Mouse (Mus musculus) spleen, postnatal 14 days (tissue): Measurements from ENCODE around the gene Iba57.

ENCODE experiments used
- DNase-seq, 2 experiments: peaks; one replicate each; pipeline ENCODE4 v3.0.0; 2021 to 2022; ENCODE audit warnings: low spot score in 2 of 2

The Iba57 gene

GRCm38 (mm10) chr11:59174189-59174838, 10.8 kb upstream of the Iba57 start:
- DNase-seq, result no peak

- DNase-seq, result no peak
These were observed 7.0 kb upstream of the Iba57 start for GRCm38 (mm10) chr11:59170549-59170948.

GRCm38 (mm10) chr11:59169807-59170206, 6.3 kb upstream of the Iba57 start:
- no peak for DNase-seq

DNA sequence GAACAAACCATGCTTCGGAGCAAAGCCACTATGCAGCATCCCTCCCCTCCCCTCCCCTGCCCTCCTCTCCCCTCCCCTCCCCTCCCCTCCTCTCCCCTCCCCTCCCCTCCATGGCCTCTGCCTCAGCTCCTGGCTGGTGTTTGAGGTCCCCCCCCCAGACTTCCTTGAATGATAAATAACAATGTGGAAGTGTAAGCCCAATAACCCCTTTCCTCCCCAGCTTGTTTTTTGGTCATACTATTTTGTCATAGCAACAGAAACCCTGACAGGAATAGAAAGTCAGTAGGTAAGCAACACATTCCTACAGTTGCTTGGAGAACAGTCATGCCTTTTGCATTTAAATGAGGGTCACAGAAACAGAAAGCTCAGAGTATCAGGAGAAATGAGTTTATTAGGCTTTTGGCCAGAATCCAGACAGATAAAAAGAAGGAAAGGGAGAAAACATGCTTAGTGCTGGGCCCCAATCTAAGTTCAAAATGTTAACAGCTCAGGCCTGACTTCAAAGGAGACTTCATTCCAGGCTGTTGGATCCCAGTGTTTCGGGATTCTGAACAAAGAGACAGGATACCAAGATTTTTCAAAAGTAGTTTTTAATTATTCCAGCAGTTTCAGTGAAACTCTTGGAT, 2.2 kb upstream of the Iba57 start:
- DNase-seq, result no peak

DNA sequence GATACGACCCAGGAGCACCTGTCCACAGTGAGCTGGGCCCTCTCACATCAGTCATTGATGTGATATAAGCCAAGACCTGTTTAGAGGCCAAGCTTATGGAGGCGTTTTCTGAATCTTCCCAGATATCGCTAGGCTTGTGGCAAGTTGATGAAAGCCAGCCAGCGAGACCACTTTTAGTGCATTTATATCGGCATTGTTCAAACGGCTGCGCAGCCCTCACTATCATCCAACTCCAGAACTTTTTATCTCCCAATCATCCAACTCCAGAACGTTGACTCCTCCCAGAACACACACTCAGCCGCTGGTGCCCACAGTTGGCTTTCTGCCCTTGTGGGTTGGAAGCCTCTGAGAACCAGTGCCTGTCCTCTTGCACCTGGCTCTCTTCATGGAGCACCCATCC, 845 bp upstream of the Iba57 start:
- DNase-seq, result peak; percentile 65 to 68

GRCm38 (mm10) chr11:59162443-59163254, 890 bp downstream of the Iba57 start:
- DNase-seq, result no peak

- DNase-seq, result no peak
These were observed 2.1 kb downstream of the Iba57 start for GRCm38 (mm10) chr11:59161398-59161797.

DNA sequence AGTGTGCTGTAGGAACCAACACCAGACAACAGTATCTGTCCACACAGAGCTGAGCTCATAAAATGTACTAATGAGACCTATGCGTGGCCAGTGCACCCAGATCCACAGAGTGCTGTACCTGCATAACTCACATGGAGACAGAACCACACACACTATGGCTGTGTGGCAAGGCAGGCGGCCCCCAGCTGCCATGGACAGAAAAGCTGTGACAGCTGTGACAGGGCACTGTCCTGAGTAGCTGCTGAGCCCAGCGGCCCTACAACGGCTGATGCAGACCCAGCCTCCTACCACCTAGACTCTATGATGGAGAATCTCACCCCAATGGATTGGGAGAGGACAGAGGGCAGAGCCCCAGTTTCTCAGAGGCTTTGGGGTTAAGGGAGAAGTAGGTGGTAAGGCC, 4.0 kb downstream of the Iba57 start:
- DNase-seq, result no peak

DNA sequence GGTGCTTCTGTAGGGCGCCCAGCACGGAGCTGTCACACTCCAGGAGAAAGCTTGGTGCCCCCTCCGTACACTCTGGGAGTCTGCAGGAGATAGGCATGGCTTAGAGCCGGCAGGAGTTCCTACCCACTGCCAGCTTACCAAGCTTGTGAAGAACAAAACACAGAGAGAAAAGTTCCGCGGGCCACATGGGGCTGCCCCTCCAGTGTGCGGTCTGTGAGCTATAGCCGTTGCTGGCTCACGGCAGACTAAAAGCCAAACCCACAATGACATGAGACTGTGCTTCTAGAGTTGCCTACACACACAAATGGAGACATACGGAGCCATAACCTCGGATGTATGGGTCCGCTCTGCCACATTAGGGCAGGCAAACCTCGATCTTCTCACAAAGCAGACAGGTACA, 4.4 kb downstream of the Iba57 start:
- DNase-seq, result no peak

GRCm38 (mm10) chr11:59155900-59156299, 7.6 kb downstream of the Iba57 start:
- DNase-seq, result no peak

DNA sequence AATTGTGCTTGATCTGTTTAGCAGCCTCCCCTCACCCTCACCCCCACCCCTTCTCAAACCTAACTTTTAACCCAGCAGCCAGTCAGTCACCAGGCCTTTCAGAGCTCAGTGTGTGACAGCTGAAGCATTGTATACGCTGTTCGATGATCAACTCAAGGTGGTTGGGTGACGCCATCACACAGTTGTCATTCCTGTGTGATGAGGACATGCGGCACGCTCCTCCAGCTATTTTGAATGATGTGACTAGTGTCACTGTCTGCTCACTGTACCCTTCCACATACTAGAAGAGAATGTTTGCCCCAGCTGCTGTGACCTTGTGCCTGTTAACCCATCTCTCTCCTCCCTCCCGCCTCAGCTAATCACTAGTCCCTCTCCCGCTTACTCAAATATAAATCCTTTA, 9.3 kb downstream of the Iba57 start:
- no peak for DNase-seq

DNA sequence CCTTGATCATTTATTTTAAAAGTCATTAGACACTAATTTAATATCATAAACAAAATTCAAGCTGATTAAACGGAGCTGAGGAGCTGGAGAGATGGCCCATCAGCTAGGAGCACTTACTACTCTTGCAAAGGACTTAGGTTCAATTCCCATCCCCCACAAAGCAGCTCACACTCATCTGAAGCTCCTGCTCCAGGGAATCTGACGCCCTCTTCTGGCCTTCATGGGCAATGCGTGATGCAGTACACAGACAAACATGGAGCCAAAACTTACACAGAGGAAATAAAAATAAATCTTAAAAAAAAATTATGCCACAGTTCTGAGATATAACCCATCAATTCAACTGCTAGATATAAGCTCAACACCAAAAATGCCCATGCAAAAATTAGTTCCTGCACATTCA, 11.8 kb downstream of the Iba57 start:
- no peak for DNase-seq

DNA sequence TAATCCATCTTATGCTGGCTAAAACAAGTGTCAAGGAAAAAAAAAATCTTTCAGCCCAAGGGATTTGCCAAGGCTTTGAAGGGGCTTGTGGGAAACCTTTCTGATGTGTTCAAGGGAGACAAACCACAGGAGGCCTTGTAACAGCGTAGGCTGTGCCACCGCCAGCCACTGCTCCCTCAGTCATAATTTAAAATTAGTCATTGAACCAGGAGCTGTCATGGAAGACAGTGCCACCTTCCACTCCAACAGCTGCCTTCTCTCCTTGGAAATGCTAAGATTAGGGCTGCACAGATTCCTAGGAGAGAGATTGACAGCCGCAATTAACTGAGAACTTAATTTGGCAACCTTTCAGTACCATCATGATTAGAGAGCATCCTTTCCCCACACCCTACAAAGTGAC, 14.2 kb downstream of the Iba57 start:
- DNase-seq, result no peak

DNA sequence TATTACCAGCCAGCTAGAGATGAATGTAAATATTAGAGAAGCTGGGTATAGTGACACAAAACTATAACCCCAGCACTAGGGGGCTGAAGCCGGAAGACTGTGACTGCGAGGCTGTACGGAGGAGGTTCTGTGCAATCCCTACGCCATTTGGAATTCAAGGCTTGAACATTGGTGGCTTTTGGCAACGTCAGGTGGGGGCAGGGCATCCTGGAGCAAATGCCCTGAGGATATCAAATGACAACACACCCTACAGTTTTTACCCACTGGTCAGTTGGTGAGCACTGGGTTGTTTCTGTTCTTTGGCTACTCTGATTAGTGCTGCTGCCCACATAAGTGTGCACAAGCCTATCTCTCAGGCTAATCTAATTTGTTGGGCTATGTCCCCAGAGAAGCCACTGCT, 20.6 kb downstream of the Iba57 start:
- DNase-seq, result no peak

DNA sequence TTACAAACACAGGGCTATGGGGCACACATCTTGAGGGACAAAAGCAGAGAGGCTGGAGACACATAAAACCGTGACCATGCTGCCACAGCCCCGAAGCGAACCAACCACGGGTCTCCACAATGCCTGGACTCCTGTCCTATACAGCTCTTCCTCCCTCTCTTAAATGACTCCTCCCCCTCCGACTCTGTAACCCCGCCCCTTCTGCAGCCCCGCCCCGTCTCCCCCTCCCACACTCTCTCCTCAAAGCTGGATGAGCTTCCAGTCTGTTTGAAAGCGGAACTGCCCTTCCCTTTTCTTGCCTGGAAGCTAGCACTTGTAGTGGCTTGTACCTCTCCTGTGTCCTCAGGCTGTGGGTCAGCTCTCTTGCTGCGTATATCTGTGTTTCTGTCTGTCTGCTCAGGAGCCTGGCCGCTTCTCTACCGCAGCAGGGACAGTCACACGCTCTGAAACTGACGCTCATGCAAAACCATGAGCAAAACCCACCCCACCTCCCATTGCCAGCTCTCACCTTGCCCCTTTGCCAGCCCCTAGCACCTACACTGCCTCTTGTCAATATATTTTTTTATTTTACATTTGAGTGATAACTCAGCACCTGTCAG, 21.7 kb downstream of the Iba57 start:
- DNase-seq, result no peak

GRCm38 (mm10) chr11:59138537-59139486, 24.7 kb downstream of the Iba57 start:
- DNase-seq, result no peak

DNA sequence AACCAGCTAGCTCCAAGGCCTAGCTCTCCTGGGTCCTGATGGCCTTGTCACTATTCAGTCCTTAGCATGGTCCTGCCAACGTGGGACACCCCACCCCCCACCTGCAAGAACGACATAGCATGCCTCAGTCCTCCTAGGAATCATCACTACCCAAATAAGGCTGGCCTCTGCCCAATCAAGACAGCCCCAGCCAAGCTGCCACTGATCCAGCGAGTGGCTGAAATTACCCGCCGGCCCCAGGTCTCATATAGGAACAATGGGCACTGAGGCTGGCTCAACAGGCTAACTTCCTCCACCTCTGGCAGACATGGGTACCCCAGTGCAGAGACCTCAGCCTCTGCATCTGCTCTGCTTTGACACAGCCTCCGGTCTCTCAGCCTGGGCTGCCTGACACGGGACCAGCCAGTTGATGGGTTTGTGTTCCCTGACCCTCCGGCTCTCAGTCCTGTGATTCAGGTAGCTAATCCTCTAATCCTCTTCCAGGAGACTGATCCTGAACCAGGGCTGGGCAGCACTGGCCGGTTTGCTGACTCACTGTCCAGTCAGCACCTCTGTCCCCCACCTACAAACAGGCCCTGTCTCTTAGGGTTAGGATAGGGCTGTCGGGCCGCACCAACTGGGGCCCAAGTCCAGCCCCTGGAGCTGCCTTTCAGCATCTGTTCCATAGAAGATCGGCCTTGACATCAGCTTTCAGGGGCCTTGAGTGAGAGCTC, 26.4 kb downstream of the Iba57 start:
- no peak for DNase-seq

DNA sequence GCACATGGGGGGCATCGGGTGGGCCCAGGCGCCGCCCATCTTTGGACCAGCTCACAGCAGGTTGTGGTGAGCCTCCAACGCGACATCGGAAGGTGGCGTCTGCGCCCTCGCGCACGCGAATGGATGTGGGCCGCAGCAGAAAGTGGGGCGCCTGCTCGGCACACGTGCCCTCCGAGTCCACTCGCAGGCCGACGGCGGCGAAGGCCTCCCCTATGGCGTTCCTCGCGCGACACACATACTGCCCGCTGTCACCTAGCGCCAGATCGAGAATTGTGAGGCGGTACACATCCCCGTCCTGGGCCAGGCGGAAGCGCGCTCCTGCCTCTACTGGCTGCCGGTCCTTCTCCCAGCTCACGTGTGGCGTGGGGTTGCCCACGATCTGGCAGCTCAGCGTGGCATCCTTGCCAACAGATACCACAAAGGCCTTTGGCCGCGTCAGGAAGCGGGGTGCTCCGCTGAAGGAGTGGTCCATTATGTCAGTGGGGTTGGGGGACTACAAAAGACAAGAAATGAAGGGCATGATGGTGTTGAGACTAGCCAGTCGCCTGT, 27.6 kb downstream of the Iba57 start, which contains the start of gene Obscn:
Gene Obscn (minus strand): TSS at position 499 of the 549 bp plus-strand sequence.
- DNase-seq, result no peak

- no peak for DNase-seq
These were observed 28.3 kb downstream of the Iba57 start for GRCm38 (mm10) chr11:59135051-59135820.
